ENCODE assay signal across 24 mouse cellular contexts in the genomic region with DNA sequence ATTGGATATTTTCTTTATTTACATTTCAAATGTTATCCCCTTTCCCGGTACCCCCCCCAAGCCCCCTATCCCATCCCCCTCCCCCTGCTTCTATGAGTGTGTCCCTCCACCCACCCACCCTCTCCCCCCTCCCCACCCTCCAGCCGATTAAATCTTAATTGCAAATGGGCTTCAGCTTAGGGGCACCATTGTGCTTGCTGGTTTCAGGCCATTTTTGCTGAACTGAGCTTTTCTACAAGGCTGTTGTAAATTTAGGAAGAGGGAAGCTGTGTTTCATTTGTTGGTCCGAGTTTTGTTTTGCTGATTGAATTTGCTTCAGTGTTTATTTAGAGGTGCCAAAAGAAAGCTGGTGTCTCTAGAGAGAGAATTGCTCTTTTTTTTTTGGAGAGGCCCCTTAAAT.
DNase-seq lines count a peak whose midpoint lies in the region; ATAC-seq lines count a peak whose summit lies in the region.
"Had no signal": no experiment of that assay in that cellular context is flagged by ENCODE, and none has a peak within 500 bp of the region (broad histone marks: within the 10 kb centered on the region; RNA-seq: fewer than 3 reads in every experiment).

No protein-coding gene starts in this region.

- H3K36me3 ChIP-seq in forebrain, embryonic 14.5 days (ENCODE audit: control insufficient read depth, insufficient read depth, low read length), result no peaks in the 10 kb centered on the region
- no peaks in the 10 kb centered on the region for H3K36me3 ChIP-seq in forebrain, embryonic 13.5 days (ENCODE audit: poor library complexity, severe bottlenecking)
- H3K36me3 ChIP-seq in midbrain, embryonic 10.5 days, result no peaks in the 10 kb centered on the region
- H3K36me3 ChIP-seq in midbrain, embryonic 16.5 days (ENCODE audit: control insufficient read depth, insufficient read depth, low read length), result no peaks in the 10 kb centered on the region
- no peaks in the 10 kb centered on the region for H3K36me3 ChIP-seq in midbrain, embryonic 14.5 days (ENCODE audit: control insufficient read depth, insufficient read depth, low read length)
- no peaks in the 10 kb centered on the region for H3K36me3 ChIP-seq in midbrain, embryonic 13.5 days
- H3K36me3 ChIP-seq: embryonic facial prominence, embryonic 10.5 days; embryonic facial prominence, embryonic 12.5 days had no signal

- H3K27me3 ChIP-seq in forebrain, embryonic 14.5 days (replicated peaks; ENCODE audit: control insufficient read depth, insufficient read depth, low read length), result no peaks in the 10 kb centered on the region
- H3K27me3 ChIP-seq in forebrain, embryonic 13.5 days, result peaks cover 7% of the 10 kb centered on the region; the same call in 1 of the 2 replicates
- H3K27me3 ChIP-seq in midbrain, embryonic 10.5 days (ENCODE audit: low read depth, poor library complexity, severe bottlenecking), result peaks cover 86% of the 10 kb centered on the region
- peaks cover 3% of the 10 kb centered on the region; the same call in 1 of the 2 replicates for H3K27me3 ChIP-seq in midbrain, embryonic 16.5 days (ENCODE audit: control insufficient read depth, insufficient read depth, low read depth, low read length)
- no peaks in the 10 kb centered on the region for H3K27me3 ChIP-seq in midbrain, embryonic 14.5 days (ENCODE audit: control insufficient read depth, insufficient read depth, low read length)
- H3K27me3 ChIP-seq in midbrain, embryonic 13.5 days, result peaks cover 13% of the 10 kb centered on the region; the same call in 1 of the 2 replicates
- H3K27me3 ChIP-seq: CH12.LX; embryonic facial prominence, embryonic 12.5 days had no signal

- no peak overlapping the region for H3K4me3 ChIP-seq in forebrain, embryonic 14.5 days (ENCODE audit: low read depth, low read length)
- H3K4me3 ChIP-seq in forebrain, embryonic 13.5 days, result no peak overlapping the region
- no peak overlapping the region for H3K4me3 ChIP-seq in midbrain, embryonic 10.5 days
- no peak overlapping the region for H3K4me3 ChIP-seq in midbrain, embryonic 16.5 days (ENCODE audit: low read depth, low read length)
- no peak overlapping the region for H3K4me3 ChIP-seq in midbrain, embryonic 14.5 days (replicated peaks; ENCODE audit: low read depth, low read length)
- no peak overlapping the region for H3K4me3 ChIP-seq in midbrain, embryonic 13.5 days (replicated peaks)
- H3K4me3 ChIP-seq: embryonic facial prominence, embryonic 10.5 days; embryonic facial prominence, embryonic 12.5 days had no signal

- no peaks in the 10 kb centered on the region for H3K4me1 ChIP-seq in forebrain, embryonic 14.5 days (ENCODE audit: control insufficient read depth, insufficient read depth, low read length)
- no peaks in the 10 kb centered on the region for H3K4me1 ChIP-seq in forebrain, embryonic 13.5 days
- H3K4me1 ChIP-seq in midbrain, embryonic 10.5 days, result peaks cover 4% of the 10 kb centered on the region; the same call in 1 of the 2 replicates
- no peaks in the 10 kb centered on the region for H3K4me1 ChIP-seq in midbrain, embryonic 16.5 days (ENCODE audit: control insufficient read depth, insufficient read depth, low read length)
- no peaks in the 10 kb centered on the region for H3K4me1 ChIP-seq in midbrain, embryonic 14.5 days (ENCODE audit: control insufficient read depth, insufficient read depth, low read length)
- H3K4me1 ChIP-seq in midbrain, embryonic 13.5 days (replicated peaks), result no peaks in the 10 kb centered on the region
- H3K4me1 ChIP-seq: embryonic facial prominence, embryonic 12.5 days had no signal

- H3K9ac ChIP-seq in forebrain, embryonic 14.5 days (ENCODE audit: low read length), result no peak overlapping the region
- H3K9ac ChIP-seq in forebrain, embryonic 13.5 days, result no peak overlapping the region
- no peak overlapping the region for H3K9ac ChIP-seq in midbrain, embryonic 16.5 days (ENCODE audit: low read depth, low read length)
- no peak overlapping the region for H3K9ac ChIP-seq in midbrain, embryonic 14.5 days (replicated peaks; ENCODE audit: low read length)
- H3K9ac ChIP-seq in midbrain, embryonic 13.5 days (replicated peaks), result no peak overlapping the region
- H3K9ac ChIP-seq: embryonic facial prominence, embryonic 12.5 days; forebrain, postnatal 0 days had no signal

- WGBS in forebrain, embryonic 14.5 days, result 45% methylated on average over 3 of the region's 3 CpGs
- 43% methylated on average over 3 of the region's 3 CpGs for WGBS in forebrain, embryonic 13.5 days
- WGBS in midbrain, embryonic 10.5 days, result 51% methylated on average over 3 of the region's 3 CpGs
- WGBS in midbrain, embryonic 16.5 days, result 25% methylated on average over 3 of the region's 3 CpGs
- WGBS in midbrain, embryonic 14.5 days, result 17% methylated on average over 3 of the region's 3 CpGs
- 49% methylated on average over 3 of the region's 3 CpGs for WGBS in midbrain, embryonic 13.5 days

- H3K4me2 ChIP-seq in forebrain, embryonic 14.5 days (ENCODE audit: low read length), result no peak overlapping the region
- H3K4me2 ChIP-seq in forebrain, embryonic 13.5 days, result no peak overlapping the region
- no peak overlapping the region for H3K4me2 ChIP-seq in midbrain, embryonic 16.5 days (ENCODE audit: low read length)
- H3K4me2 ChIP-seq in midbrain, embryonic 14.5 days (ENCODE audit: low read length), result no peak overlapping the region
- H3K4me2 ChIP-seq in midbrain, embryonic 13.5 days (replicated peaks), result no peak overlapping the region
- H3K4me2 ChIP-seq: embryonic facial prominence, embryonic 12.5 days had no signal

- ATAC-seq in forebrain, embryonic 14.5 days, result peak; percentile 58; the same call in 1 of the 2 replicates
- no peak for ATAC-seq in forebrain, embryonic 13.5 days
- no peak for ATAC-seq in midbrain, embryonic 16.5 days
- no peak for ATAC-seq in midbrain, embryonic 14.5 days (ENCODE audit: low FRiP score, low TSS enrichment)
- ATAC-seq in midbrain, embryonic 13.5 days, result no peak
- ATAC-seq: activated CD4-positive, CD25-positive, alpha-beta regulatory T cell, adult 4 months; CD4-positive, CD25-positive, alpha-beta regulatory T cell, adult 4 months; forebrain, postnatal 0 days; Patski had no signal

- no peaks in the 10 kb centered on the region for H3K9me3 ChIP-seq in forebrain, embryonic 14.5 days (replicated peaks; ENCODE audit: control insufficient read depth, low read length)
- H3K9me3 ChIP-seq in forebrain, embryonic 13.5 days (replicated peaks), result no peaks in the 10 kb centered on the region
- no peaks in the 10 kb centered on the region for H3K9me3 ChIP-seq in midbrain, embryonic 10.5 days (replicated peaks)
- H3K9me3 ChIP-seq in midbrain, embryonic 16.5 days (replicated peaks; ENCODE audit: control insufficient read depth, low read length, poor library complexity, severe bottlenecking), result no peaks in the 10 kb centered on the region
- no peaks in the 10 kb centered on the region for H3K9me3 ChIP-seq in midbrain, embryonic 14.5 days (ENCODE audit: control insufficient read depth, low read length)
- H3K9me3 ChIP-seq in midbrain, embryonic 13.5 days, result no peaks in the 10 kb centered on the region
- H3K9me3 ChIP-seq: embryonic facial prominence, embryonic 10.5 days; embryonic facial prominence, embryonic 12.5 days; G1E had no signal

- peak; percentile 29 for DNase-seq in forebrain, embryonic 14.5 days (ENCODE audit: low spot score)
- no peak for DNase-seq in midbrain, embryonic 10.5 days (ENCODE audit: low spot score)
- DNase-seq in midbrain, embryonic 14.5 days, result peak; percentile 21
- DNase-seq in ovary, postnatal 14 days (ENCODE audit: low spot score), result no peak
- DNase-seq: adrenal gland, adult 8-10 months; adrenal gland, postnatal 14 days; adrenal gland, postnatal 36 days; B cell, adult 2 months; cerebellum, adult 11-12 months; cerebellum, adult 2 months; cerebellum, adult 9-10 months; cerebellum, postnatal 10 days; cerebellum, postnatal 25 days; forebrain, postnatal 0 days had no signal

- no peak overlapping the region for H3K27ac ChIP-seq in forebrain, embryonic 14.5 days (ENCODE audit: low read depth, low read length)
- H3K27ac ChIP-seq in forebrain, embryonic 13.5 days, result no peak overlapping the region
- H3K27ac ChIP-seq in midbrain, embryonic 10.5 days (replicated peaks), result peak overlapping the region; percentile 52
- no peak overlapping the region for H3K27ac ChIP-seq in midbrain, embryonic 16.5 days (ENCODE audit: low read length)
- no peak overlapping the region for H3K27ac ChIP-seq in midbrain, embryonic 14.5 days (replicated peaks; ENCODE audit: low read depth, low read length)
- H3K27ac ChIP-seq in midbrain, embryonic 13.5 days, result no peak overlapping the region
- H3K27ac ChIP-seq: embryonic facial prominence, embryonic 10.5 days; embryonic facial prominence, embryonic 12.5 days had no signal

Comparison
In these comparisons a context has a peak if more than half of its experiments do, and no peak if none do; other contexts are left out.
1. DNase-seq: peak in forebrain, embryonic 14.5 days (single experiment) and midbrain, embryonic 14.5 days (single experiment); none in midbrain, embryonic 10.5 days (single experiment) and ovary, postnatal 14 days (single experiment).